Mouse (Mus musculus): ENCODE data around the gene Gemin5.

GRCm38 (mm10) chr11:58095561-58095960 lies 72.8 kb downstream of the Gemin5 start:
- TF ChIP-seq CTCF (IDR thresholded peaks at IDR 0.05; ENCODE audit: extremely low read depth, insufficient read length, insufficient replicate concordance, low read depth, low read length) (no peak), POLR2A (IDR thresholded peaks at IDR 0.05; ENCODE audit: low read depth, low read length) (no peak)

All from small intestine, adult 2 months (tissue).